Mouse (Mus musculus): ENCODE measurements at regions not wholly inside any gene's neighbourhood (a gene's known extent, or its start where the extent isn't known, plus 50 kb on each side); places are given as distances from the start of the nearest gene placed in this dataset.
"Not testable (repeated sequence)": the region's sequence is repeated elsewhere in the genome, so short reads cannot be mapped to it uniquely, and the experiment has no call there.

DNA sequence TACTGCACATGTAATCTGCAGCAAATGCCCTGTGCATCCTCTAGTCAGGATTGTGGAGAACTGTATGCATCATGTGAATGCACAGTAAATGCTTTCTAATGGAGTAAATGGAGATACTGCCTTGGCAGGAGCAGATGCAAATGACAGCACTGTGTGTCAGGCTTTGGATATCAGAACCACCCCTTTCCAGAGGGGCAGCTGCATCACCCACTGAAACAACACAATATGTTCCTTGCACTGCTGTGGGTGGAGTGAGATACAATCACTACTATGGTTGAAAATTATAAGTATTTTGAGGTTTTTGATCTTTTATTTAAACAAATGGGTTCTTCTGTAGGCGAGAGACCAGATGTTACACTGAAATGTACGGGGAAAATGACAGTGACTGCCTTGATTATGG, 350.5 kb downstream of the Impad1 start:
- Histone ChIP-seq H3K79me2 (ENCODE audit: control insufficient read depth, insufficient read depth) (no peaks in the 10 kb centered on the region), H3ac (ENCODE audit: control insufficient read depth, insufficient read length) (no peak overlapping the region), H3K36me3 (ENCODE audit: control insufficient read depth, insufficient read depth) (no peaks in the 10 kb centered on the region), H3K4me2 (ENCODE audit: low read depth) (no peak overlapping the region), H3K4me3 (no peak overlapping the region), H3K27me3 (ENCODE audit: control insufficient read depth, insufficient read depth, insufficient read length) (no peaks in the 10 kb centered on the region)
- TF ChIP-seq MYOD1 (IDR thresholded peaks at IDR 0.05; ENCODE audit: control insufficient read depth in 1 of 3, insufficient read length in 2 of 3, low read depth in 2 of 3) (no peak), USF1 (IDR thresholded peaks at IDR 0.05; ENCODE audit: low read depth) (no peak), REST (IDR thresholded peaks at IDR 0.05; ENCODE audit: insufficient read depth, insufficient read length) (no peak), MYOG (IDR thresholded peaks at IDR 0.05; ENCODE audit: control insufficient read depth in 1 of 3, insufficient read depth in 1 of 3, insufficient read length in 2 of 3, low read depth in 2 of 3) (no peak), MAX (IDR thresholded peaks at IDR 0.05; ENCODE audit: low read depth) (no peak), TCF3 (IDR thresholded peaks at IDR 0.05; ENCODE audit: insufficient read length, low read depth) (no peak), TCF12 (IDR thresholded peaks at IDR 0.05; ENCODE audit: insufficient read depth, poor library complexity, severe bottlenecking) (no peak), POLR2AphosphoS2 (IDR thresholded peaks at IDR 0.05; ENCODE audit: insufficient read length, low read depth) (no peak), E2F4 (IDR thresholded peaks at IDR 0.05; ENCODE audit: insufficient read depth) (no peak), SRF (IDR thresholded peaks at IDR 0.05; ENCODE audit: control insufficient read depth, insufficient read length, low read depth) (no peak), POLR2A (IDR thresholded peaks at IDR 0.05; ENCODE audit: insufficient read length, low read depth) (no peak), CEBPB (IDR thresholded peaks at IDR 0.05; ENCODE audit: insufficient read depth, poor library complexity, severe bottlenecking) (no peak)

DNA sequence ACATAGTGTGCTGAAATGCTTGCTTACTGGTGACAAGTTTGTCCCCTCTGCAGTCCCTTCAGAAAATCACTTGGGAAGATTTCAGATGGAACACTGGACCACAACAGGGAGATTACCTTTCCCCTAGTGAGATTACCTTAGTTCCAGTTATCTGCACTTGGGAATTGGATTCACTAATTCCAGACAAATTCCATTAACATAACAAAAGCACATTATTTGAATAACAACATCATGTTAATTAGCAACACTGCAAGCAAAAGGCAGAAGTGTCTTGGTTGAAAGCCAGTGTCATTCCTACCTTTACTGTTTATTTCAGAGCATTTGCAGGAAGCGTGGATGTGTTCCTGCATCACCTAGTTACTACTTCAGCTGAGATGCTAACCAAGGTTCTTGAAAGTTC, 355.6 kb downstream of the Impad1 start:
- Histone ChIP-seq H3K79me2 (ENCODE audit: control insufficient read depth, insufficient read depth) (no peaks in the 10 kb centered on the region), H3ac (ENCODE audit: control insufficient read depth, insufficient read length) (no peak overlapping the region), H3K4me3 (no peak overlapping the region), H3K27me3 (ENCODE audit: control insufficient read depth, insufficient read depth, insufficient read length) (no peaks in the 10 kb centered on the region), H3K4me2 (ENCODE audit: low read depth) (no peak overlapping the region), H3K36me3 (ENCODE audit: control insufficient read depth, insufficient read depth) (no peaks in the 10 kb centered on the region)
- TF ChIP-seq POLR2A (IDR thresholded peaks at IDR 0.05; ENCODE audit: insufficient read length, low read depth) = no peak
- no peak for TF ChIP-seq MAX (IDR thresholded peaks at IDR 0.05; ENCODE audit: low read depth)
- no peak for TF ChIP-seq E2F4 (IDR thresholded peaks at IDR 0.05; ENCODE audit: insufficient read depth)
- TF ChIP-seq CEBPB (IDR thresholded peaks at IDR 0.05; ENCODE audit: insufficient read depth, poor library complexity, severe bottlenecking) = no peak
- TF ChIP-seq TCF12 (IDR thresholded peaks at IDR 0.05; ENCODE audit: insufficient read depth, poor library complexity, severe bottlenecking) = no peak
- TF ChIP-seq MYOG (IDR thresholded peaks at IDR 0.05; ENCODE audit: control insufficient read depth in 1 of 3, insufficient read depth in 1 of 3, insufficient read length in 2 of 3, low read depth in 2 of 3) = no peak
- TF ChIP-seq SRF (IDR thresholded peaks at IDR 0.05; ENCODE audit: control insufficient read depth, insufficient read length, low read depth) = no peak
- no peak for TF ChIP-seq POLR2AphosphoS2 (IDR thresholded peaks at IDR 0.05; ENCODE audit: insufficient read length, low read depth)
- TF ChIP-seq USF1 (IDR thresholded peaks at IDR 0.05; ENCODE audit: low read depth) = no peak
- TF ChIP-seq TCF3 (IDR thresholded peaks at IDR 0.05; ENCODE audit: insufficient read length, low read depth) = no peak

DNA sequence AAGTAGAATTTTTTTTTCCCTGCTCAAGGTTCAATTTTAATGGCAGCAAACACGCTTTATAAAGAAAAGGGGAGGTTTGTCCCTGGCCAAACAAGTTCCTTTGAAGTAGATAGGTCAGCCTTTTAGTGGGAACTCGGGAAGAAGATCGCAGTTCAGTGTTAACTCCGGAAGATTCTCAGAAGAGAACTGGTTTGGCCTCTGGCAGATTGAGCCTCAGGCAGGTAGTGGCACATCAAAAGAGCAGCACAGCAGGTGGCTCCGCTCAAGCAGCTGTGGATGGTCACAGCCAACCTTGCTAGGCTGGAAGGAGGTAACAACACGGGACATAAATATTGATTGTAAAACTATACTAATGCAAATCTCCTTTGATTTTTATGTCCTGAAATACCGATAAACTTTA, 347.2 kb upstream of the Sdr16c6 start:
- H3K27me3 ChIP-seq (ENCODE audit: control insufficient read depth, insufficient read depth, insufficient read length); H3K79me2 ChIP-seq (ENCODE audit: control insufficient read depth, insufficient read depth); H3K4me3 ChIP-seq; H3ac ChIP-seq (ENCODE audit: control insufficient read depth, insufficient read length); H3K4me2 ChIP-seq (ENCODE audit: low read depth); H3K36me3 ChIP-seq (ENCODE audit: control insufficient read depth, insufficient read depth): not testable (repeated sequence)

DNA sequence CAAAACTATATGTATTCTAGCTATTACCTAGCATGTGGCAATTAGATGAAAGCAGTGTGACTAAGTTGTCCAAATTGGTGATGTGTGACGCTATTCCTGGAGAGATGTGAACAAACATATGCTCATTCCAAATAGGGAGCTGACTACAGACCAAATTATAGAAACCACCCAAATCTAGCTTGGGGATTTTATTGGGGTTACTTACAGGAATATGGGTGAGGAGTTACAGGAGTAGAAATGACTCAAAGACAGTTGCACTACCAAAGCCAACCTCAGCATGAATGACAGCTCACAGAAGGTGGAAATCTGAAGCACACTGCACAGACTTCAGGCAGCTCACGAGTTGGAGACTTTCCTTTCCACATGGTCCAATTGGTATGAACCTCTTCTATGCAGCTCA, 326.5 kb upstream of the Sdr16c6 start:
- no peak overlapping the region for H3ac ChIP-seq (ENCODE audit: control insufficient read depth, insufficient read length)
- H3K79me2 ChIP-seq (ENCODE audit: control insufficient read depth, insufficient read depth) = no peaks in the 10 kb centered on the region
- no peaks in the 10 kb centered on the region for H3K36me3 ChIP-seq (ENCODE audit: control insufficient read depth, insufficient read depth)
- H3K27me3 ChIP-seq (ENCODE audit: control insufficient read depth, insufficient read depth, insufficient read length) = no peaks in the 10 kb centered on the region
- H3K4me3 ChIP-seq = no peak overlapping the region
- TF ChIP-seq POLR2AphosphoS2 (IDR thresholded peaks at IDR 0.05; ENCODE audit: insufficient read length, low read depth) (no peak), MAX (IDR thresholded peaks at IDR 0.05; ENCODE audit: low read depth) (no peak), MYOG (IDR thresholded peaks at IDR 0.05; ENCODE audit: control insufficient read depth in 1 of 3, insufficient read depth in 1 of 3, insufficient read length in 2 of 3, low read depth in 2 of 3) (no peak), CEBPB (IDR thresholded peaks at IDR 0.05; ENCODE audit: insufficient read depth, poor library complexity, severe bottlenecking) (no peak)
- H3K4me2 ChIP-seq (ENCODE audit: low read depth) = no peak overlapping the region

DNA sequence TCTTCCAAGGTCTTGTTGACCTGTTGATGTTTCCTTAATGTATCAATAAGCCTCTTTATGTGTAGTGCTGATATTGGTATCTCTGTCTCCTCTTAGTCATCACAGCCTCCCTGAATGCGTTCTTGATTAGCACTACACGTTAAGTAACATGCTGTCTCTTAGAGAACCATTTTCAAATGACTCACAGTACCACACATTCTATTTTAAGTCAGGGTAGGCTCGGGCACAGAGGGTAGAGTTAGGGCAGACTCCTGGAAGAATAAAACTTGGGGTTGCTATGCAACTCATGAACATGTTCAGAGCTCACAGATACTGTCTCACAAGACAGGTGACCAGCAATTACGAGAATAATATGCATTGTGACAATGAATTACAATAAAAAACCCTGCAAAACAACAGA, 320.1 kb upstream of the Sdr16c6 start:
- Histone ChIP-seq H3K27me3 (ENCODE audit: control insufficient read depth, insufficient read depth, insufficient read length) (no peaks in the 10 kb centered on the region), H3K79me2 (ENCODE audit: control insufficient read depth, insufficient read depth) (no peaks in the 10 kb centered on the region), H3K4me3 (no peak overlapping the region), H3ac (ENCODE audit: control insufficient read depth, insufficient read length) (no peak overlapping the region), H3K36me3 (ENCODE audit: control insufficient read depth, insufficient read depth) (no peaks in the 10 kb centered on the region), H3K4me2 (ENCODE audit: low read depth) (no peak overlapping the region)
- TF ChIP-seq POLR2AphosphoS2 (IDR thresholded peaks at IDR 0.05; ENCODE audit: insufficient read length, low read depth) = no peak
- no peak for TF ChIP-seq MAX (IDR thresholded peaks at IDR 0.05; ENCODE audit: low read depth)
- no peak for TF ChIP-seq MYOG (IDR thresholded peaks at IDR 0.05; ENCODE audit: control insufficient read depth in 1 of 3, insufficient read depth in 1 of 3, insufficient read length in 2 of 3, low read depth in 2 of 3)
- no peak for TF ChIP-seq E2F4 (IDR thresholded peaks at IDR 0.05; ENCODE audit: insufficient read depth)
- no peak for TF ChIP-seq POLR2A (IDR thresholded peaks at IDR 0.05; ENCODE audit: insufficient read length, low read depth)
- TF ChIP-seq REST (IDR thresholded peaks at IDR 0.05; ENCODE audit: insufficient read depth, insufficient read length) = no peak
- TF ChIP-seq SRF (IDR thresholded peaks at IDR 0.05; ENCODE audit: control insufficient read depth, insufficient read length, low read depth) = no peak
- TF ChIP-seq MYOD1 (IDR thresholded peaks at IDR 0.05; ENCODE audit: control insufficient read depth in 1 of 3, insufficient read length in 2 of 3, low read depth in 2 of 3) = no peak
- no peak for TF ChIP-seq USF1 (IDR thresholded peaks at IDR 0.05; ENCODE audit: low read depth)
- no peak for TF ChIP-seq CEBPB (IDR thresholded peaks at IDR 0.05; ENCODE audit: insufficient read depth, poor library complexity, severe bottlenecking)
- no peak for TF ChIP-seq TCF3 (IDR thresholded peaks at IDR 0.05; ENCODE audit: insufficient read length, low read depth)
- TF ChIP-seq TCF12 (IDR thresholded peaks at IDR 0.05; ENCODE audit: insufficient read depth, poor library complexity, severe bottlenecking) = no peak

Data from myocyte (in vitro differentiated cells).